Mouse (Mus musculus) liver, postnatal 0 days (tissue): Measurements from ENCODE around the gene Lama5. TPM values are rescaled to one million over a fixed set of nuclear protein-coding genes. Genes with fewer than 3 reads are reported as not detected.

Source experiments
- ATAC-seq: fragments of 200-750 bp; cut with Nextera tagmentation; 2 replicates; pipeline ENCODE4 v1.8.0; 2017; ENCODE audit warnings: mild to moderate bottlenecking, moderate library complexity
- DNase-seq: peaks from one replicate; pipeline ENCODE4 v3.0.0-alpha.2; 2016
- H3K27ac ChIP-seq: fragments of 300-500 bp; sonication (generic); 2 replicates; pipeline ENCODE4 v1.5.1; 2014; ENCODE audit warnings: antibody characterized with exemption, moderate library complexity, mild to moderate bottlenecking, low read depth
- H3K27me3 ChIP-seq: fragments of 300-500 bp; sonication (generic); 2 replicates; pipeline ENCODE4 v1.6.1; 2014; ENCODE audit warnings: low read length, control low read depth, mixed read lengths; ENCODE audit not compliant: insufficient read depth
- H3K36me3 ChIP-seq: fragments of 300-500 bp; sonication (generic); replicated peaks from 2 replicates; pipeline ENCODE4 v1.6.1; 2014; ENCODE audit warnings: mild to moderate bottlenecking, control low read depth, low read length, moderate library complexity, mixed read lengths; ENCODE audit not compliant: insufficient read depth
- H3K4me1 ChIP-seq: fragments of 300-500 bp; sonication (generic); 2 replicates; pipeline ENCODE4 v1.6.1; 2014; ENCODE audit warnings: antibody characterized with exemption, mild to moderate bottlenecking, control low read depth; ENCODE audit not compliant: insufficient read depth
- H3K4me2 ChIP-seq: fragments of 300-500 bp; sonication (generic); 2 replicates; pipeline ENCODE4 v1.6.1; 2014; ENCODE audit warnings: low read depth, mild to moderate bottlenecking, low read length, moderate library complexity, mixed read lengths
- H3K4me3 ChIP-seq: fragments of 300-500 bp; sonication (generic); 2 replicates; pipeline ENCODE4 v1.5.1; 2014; ENCODE audit warnings: low read depth, low read length
- H3K9ac ChIP-seq: fragments of 300-500 bp; sonication (generic); replicated peaks from 2 replicates; pipeline ENCODE4 v1.6.1; 2014; ENCODE audit warnings: mild to moderate bottlenecking, moderate library complexity
- H3K9me3 ChIP-seq: fragments of 300-500 bp; sonication (generic); 2 replicates; pipeline ENCODE4 v1.6.1; 2016; ENCODE audit warnings: mild to moderate bottlenecking, control low read depth, low read length, mixed read lengths
- CTCF ChIP-seq: sonication (generic); IDR thresholded peaks from 2 replicates; pipeline ENCODE4 v1.5.1; 2016; ENCODE audit warnings: antibody characterized with exemption, low read depth
- EP300 ChIP-seq: IDR thresholded peaks from 2 replicates; pipeline ENCODE4 v1.6.1; 2016; ENCODE audit warnings: antibody characterized with exemption, low read depth, mild to moderate bottlenecking
- WGBS: fragments of 180-500 bp; shearing (Covaris S2); extraction: QIAGEN DNeasy Blood & Tissue Kit; methylation state at CpG from one replicate; pipeline ENCODE4 v1.1.7; 2014; ENCODE audit not compliant: insufficient replicate concordance; 5-methylcytosine and 5-hydroxymethylcytosine counted together
- polyA plus RNA-seq: library from polyadenylated mRNA; unstranded; fragments of >200 nt; fragmentation: Nextera tagmentation; extraction: Ambion mirVana; gene quantifications from 2 replicates; pipeline ENCODE4 v1.2.1, GENCODE M21; 2015

Gene Lama5
- polyA plus RNA-seq, 1 experiment from 2014 or later = 2.2 TPM

DNA sequence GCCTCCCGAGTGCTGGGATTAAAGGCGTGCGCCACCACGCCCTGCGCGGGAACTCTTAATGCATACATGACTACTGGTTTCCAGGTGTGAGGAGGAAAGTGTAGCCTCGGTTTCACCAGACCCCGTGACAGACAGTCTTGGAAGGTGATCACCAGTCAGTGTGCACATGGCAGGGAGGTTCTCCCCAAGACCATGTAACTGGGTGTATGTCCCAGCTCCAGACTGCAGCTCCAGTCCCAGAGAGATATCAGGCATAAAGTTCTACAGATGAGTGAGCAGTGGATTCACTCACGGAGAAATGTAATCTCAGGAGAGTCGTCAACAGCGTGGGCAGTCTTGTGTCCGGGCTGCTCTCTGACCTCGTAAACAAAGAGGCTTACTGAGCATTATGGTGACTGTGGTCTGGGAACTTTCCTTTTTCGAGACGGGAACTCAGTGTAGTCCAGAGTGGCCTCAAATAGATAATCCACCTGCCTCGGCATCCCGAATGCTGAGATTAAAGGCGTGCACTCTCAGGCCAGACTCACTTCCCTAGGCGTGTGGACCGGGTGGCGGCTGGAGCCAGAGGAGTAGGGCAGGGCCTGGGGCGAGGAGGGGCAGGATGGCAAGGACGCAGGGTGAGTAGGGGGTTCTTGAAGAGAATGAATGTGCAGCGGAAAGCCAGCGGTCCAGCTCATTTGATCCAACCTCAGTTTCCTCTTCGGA is 30.8 kb upstream of the Lama5 start:
- ATAC-seq = peak; percentile 31
- TF ChIP-seq CTCF (no peak), EP300 (no peak)

DNA sequence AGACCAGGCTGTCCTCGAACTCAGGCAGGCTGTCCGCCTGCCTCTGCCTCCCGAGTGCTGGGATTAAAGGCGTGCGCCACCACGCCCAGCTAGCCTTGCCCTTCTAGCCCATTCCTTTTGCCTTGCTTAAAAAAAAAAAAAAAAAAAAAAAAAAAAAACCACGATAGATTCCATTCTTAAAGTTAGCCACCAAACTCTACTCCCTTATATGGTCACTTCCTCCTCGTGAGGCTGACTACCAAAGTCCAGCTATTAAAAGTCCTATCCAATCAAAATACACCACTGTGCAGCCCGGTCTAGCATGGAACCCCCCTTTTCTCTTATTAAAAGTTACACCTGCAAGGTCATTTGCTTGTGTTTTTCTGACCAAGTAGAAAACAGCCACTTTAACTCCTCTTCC is 30.0 kb upstream of the Lama5 start:
- peaks cover 8% of the 10 kb centered on the region for H3K36me3 ChIP-seq
- no peak for TF ChIP-seq CTCF
- TF ChIP-seq EP300 = no peak
- H3K4me1 ChIP-seq = peaks cover 14% of the 10 kb centered on the region
- H3K27ac ChIP-seq = no peak overlapping the region
- peak overlapping the region; percentile 80 for H3K4me3 ChIP-seq
- H3K27me3 ChIP-seq = no peaks in the 10 kb centered on the region
- ATAC-seq (no peak), DNase-seq (no peak)
- peak overlapping the region; percentile 97 for H3K4me2 ChIP-seq
- WGBS = 62% methylated on average over 9 of the region's 9 CpGs
- H3K9ac ChIP-seq = no peak overlapping the region
- H3K9me3 ChIP-seq = no peaks in the 10 kb centered on the region

More for the DNA sequence above, 30.8 kb upstream of the Lama5 start:
- Histone ChIP-seq H3K9me3 (no peaks in the 10 kb centered on the region), H3K4me3 (peak overlapping the region; percentile 80), H3K4me1 (peaks cover 14% of the 10 kb centered on the region), H3K9ac (peak overlapping the region; percentile 68), H3K36me3 (peaks cover 12% of the 10 kb centered on the region), H3K27me3 (no peaks in the 10 kb centered on the region), H3K27ac (peak overlapping the region; percentile 86), H3K4me2 (peak overlapping the region; percentile 97)
- 23% methylated on average over 25 of the region's 26 CpGs for WGBS
- DNase-seq = no peak

DNA sequence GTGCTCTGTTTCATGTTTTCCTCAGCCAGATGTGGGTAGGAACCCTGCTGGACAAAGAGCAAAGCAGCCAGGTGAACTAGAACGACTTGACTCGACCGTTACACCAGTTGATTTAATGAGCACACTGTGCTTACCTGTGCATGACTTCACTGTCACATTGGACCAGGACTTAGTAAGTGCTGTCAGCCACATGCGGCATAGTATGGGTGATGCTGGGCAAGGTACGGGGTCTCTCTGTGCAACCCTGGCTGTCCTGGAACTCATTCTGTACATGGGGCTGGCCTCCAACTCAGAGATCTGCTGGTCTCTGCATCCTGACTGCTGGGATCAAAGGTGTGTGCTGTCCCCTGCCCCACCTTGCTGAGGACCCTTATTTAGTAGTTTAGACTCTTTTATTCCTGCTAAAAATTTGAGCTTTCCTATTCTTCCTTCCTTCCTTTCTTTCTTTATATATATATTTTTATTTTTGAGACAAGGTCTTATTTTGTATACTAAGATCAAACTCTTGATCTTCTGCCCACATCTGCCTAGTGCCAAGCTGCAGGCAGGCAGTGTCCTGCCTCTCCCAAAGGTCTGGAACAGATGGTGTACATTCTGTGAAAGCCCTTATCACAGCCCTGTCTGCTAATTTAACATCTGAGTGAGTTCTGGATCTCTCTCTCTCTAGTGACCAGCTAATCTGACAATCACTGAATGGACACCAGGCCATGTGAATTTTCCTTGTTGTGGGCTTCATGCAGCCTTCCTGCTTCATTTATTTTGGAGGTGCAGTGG is 29.0 kb upstream of the Lama5 start:
- Histone ChIP-seq H3K4me1 (peaks cover 14% of the 10 kb centered on the region), H3K9ac (no peak overlapping the region), H3K27ac (no peak overlapping the region), H3K9me3 (no peaks in the 10 kb centered on the region), H3K27me3 (no peaks in the 10 kb centered on the region), H3K36me3 (peaks cover 3% of the 10 kb centered on the region), H3K4me2 (no peak overlapping the region), H3K4me3 (no peak overlapping the region)
- no peak for DNase-seq
- no peak for ATAC-seq
- WGBS = 85% methylated on average over 5 of the region's 5 CpGs
- TF ChIP-seq CTCF (no peak), EP300 (no peak)

DNA sequence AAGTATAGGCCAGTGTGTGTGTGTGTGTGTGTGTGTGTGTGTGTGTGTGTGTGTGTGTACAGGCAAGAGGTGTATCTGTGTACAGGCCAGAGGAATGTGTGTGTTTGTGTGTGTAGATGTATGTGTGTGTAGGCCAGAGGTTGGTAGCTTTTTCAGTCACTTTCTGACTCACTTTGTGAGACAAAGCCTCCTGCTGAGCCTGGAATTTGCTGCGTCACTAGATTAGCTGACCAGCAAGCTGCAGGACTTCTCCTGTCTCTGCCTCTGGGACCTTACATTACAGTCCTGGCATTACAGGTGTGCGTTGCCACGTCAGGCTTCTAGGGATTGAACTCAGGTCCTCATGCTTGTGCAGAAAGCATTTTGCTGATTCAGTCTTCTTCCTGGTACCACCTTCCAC is 26.2 kb upstream of the Lama5 start:
- no peak for TF ChIP-seq EP300
- TF ChIP-seq CTCF = no peak
- ATAC-seq = no peak
- 78% methylated on average over 3 of the region's 3 CpGs for WGBS

DNA sequence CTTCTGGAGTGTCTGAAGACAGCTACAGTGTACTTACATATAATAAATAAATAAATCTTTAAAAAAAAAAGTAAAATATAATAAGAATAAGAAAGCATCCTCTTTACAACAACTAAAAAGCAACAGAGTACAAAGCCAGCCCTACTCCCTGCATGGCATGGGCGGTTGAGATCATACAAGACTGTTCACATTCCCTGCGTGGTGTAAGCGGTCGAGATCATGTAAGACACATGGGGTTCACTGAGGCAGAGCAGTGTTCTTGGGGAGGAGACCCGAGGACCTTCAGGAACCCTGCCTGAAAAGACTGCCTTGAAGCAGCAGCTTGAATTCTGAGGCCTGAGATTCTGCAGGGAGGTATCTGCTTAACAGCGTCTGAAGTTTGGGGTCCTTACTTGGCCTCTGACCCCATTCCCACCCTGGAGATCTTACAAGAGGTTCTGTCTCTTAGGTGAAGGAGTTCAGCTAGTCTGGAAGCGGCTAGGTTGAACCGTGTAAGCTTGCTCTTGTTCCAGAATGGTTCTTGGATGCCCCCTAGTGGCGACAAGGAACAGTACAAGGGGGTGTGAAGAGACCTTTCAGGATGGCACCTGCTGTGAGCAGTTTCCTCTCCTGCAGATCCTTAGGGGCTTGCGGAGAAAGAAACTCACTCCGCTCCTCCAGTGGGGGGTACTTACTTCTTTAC is 25.4 kb upstream of the Lama5 start:
- WGBS = 29% methylated on average over 11 of the region's 11 CpGs
- DNase-seq (peak; percentile 78), ATAC-seq (peak; percentile 86)
- Histone ChIP-seq H3K4me2 (no peak overlapping the region), H3K9me3 (no peaks in the 10 kb centered on the region), H3K4me3 (no peak overlapping the region), H3K4me1 (peaks cover 6% of the 10 kb centered on the region), H3K9ac (no peak overlapping the region), H3K36me3 (no peaks in the 10 kb centered on the region), H3K27me3 (no peaks in the 10 kb centered on the region), H3K27ac (no peak overlapping the region)
- TF ChIP-seq CTCF (peak; percentile 99), EP300 (no peak)

More for the DNA sequence above, 26.2 kb upstream of the Lama5 start:
- Histone ChIP-seq H3K9me3 (no peaks in the 10 kb centered on the region), H3K9ac (no peak overlapping the region), H3K27me3 (no peaks in the 10 kb centered on the region), H3K4me3 (no peak overlapping the region), H3K4me2 (no peak overlapping the region), H3K4me1 (peaks cover 13% of the 10 kb centered on the region), H3K27ac (no peak overlapping the region), H3K36me3 (no peaks in the 10 kb centered on the region)
- no peak for DNase-seq

DNA sequence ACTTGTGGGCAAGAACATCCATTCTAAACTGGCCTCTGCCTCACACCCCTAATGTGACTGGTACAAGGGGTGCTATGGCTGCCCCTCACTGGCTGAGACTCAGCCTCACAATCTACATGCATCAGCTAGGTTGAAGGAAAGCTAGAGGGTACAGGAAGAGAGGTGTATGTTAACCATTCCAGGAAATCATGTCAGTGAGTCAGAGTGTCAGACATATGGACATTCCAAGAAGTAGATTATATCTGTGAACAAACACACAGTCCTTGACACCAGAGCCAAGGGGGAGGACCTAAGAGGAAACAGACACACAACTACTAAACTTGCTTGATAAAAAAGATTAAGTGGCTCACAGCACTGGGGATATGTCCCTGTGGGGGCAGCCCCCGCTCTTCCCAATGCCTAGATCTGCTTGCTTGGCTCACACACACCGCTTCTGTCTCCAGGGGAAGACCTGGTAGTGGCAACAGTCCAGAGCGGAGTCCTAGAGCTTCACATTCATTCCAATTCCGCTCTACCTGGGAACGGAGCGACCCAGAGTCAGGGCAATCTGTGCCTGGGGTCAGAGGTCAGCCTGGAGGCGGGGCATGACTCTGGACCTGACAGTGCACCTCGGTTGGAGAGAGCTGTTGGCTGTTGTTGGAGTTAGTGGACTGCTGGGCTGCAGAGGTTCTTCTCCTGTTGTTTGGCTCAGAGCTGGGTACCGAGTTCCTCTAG is 23.4 kb upstream of the Lama5 start:
- Histone ChIP-seq H3K4me1 (peaks cover 4% of the 10 kb centered on the region; the same call in 1 of the 2 replicates), H3K9me3 (no peaks in the 10 kb centered on the region), H3K9ac (no peak overlapping the region), H3K27ac (no peak overlapping the region), H3K36me3 (no peaks in the 10 kb centered on the region), H3K27me3 (no peaks in the 10 kb centered on the region), H3K4me3 (no peak overlapping the region), H3K4me2 (no peak overlapping the region)
- ATAC-seq (peak; percentile 60), DNase-seq (peak; percentile 49)
- TF ChIP-seq EP300 (no peak), CTCF (no peak)
- 61% methylated on average over 9 of the region's 9 CpGs for WGBS
